ENCODE assay signal across 17 mouse cellular contexts in genomic region chr16:93141967-93142366, GRCm38 (mm10).
DNase-seq lines count a peak whose midpoint lies in the region; ATAC-seq and TF ChIP-seq lines count a peak whose summit lies in the region.
"Had no signal": no experiment of that assay in that cellular context is flagged by ENCODE, and none has a peak within 500 bp of the region (broad histone marks: within the 10 kb centered on the region; RNA-seq: fewer than 3 reads in every experiment).

No protein-coding gene starts in this region.

- 42% methylated on average over 6 of the region's 6 CpGs for WGBS in forebrain, postnatal 0 days
- 52% methylated on average over 6 of the region's 6 CpGs for WGBS in forebrain, embryonic 15.5 days
- WGBS in midbrain, embryonic 14.5 days, result 73% methylated on average over 6 of the region's 6 CpGs
- WGBS in midbrain, embryonic 10.5 days, result 81% methylated on average over 6 of the region's 6 CpGs

- no peak overlapping the region for H3K4me3 ChIP-seq in forebrain, postnatal 0 days (ENCODE audit: low read depth, low read length)
- H3K4me3 ChIP-seq in forebrain, embryonic 15.5 days, result no peak overlapping the region
- H3K4me3 ChIP-seq in midbrain, embryonic 14.5 days (replicated peaks; ENCODE audit: low read depth, low read length), result no peak overlapping the region
- no peak overlapping the region for H3K4me3 ChIP-seq in midbrain, embryonic 10.5 days
- H3K4me3 ChIP-seq: heart, embryonic 10.5 days; hindbrain, embryonic 13.5 days; layer of hippocampus, adult 2 months had no signal

- peak; percentile 51 for DNase-seq in forebrain, postnatal 0 days
- DNase-seq in midbrain, embryonic 14.5 days, result peak; percentile 15
- DNase-seq in midbrain, embryonic 10.5 days (ENCODE audit: low spot score), result no peak
- peak; percentile 11 to 42 for DNase-seq in left cerebral cortex, postnatal 10 days (ENCODE audit: extremely low spot score in 1 of 2, low spot score in 2 of 2)
- DNase-seq in telencephalon, adult 2 months (ENCODE audit: low read depth, low spot score), result peak; percentile 27
- no peak for DNase-seq in retina, embryonic 14.5 days (ENCODE audit: low spot score)
- no peak for DNase-seq in cerebellum, adult 9-10 months
- DNase-seq: B cell, adult 2 months; embryo, embryonic 11 days; kidney, adult 2 months; retina, postnatal 1 day; thymus, postnatal 4 days had no signal

- H3K4me1 ChIP-seq in forebrain, postnatal 0 days (ENCODE audit: insufficient read depth), result peaks cover 9% of the 10 kb centered on the region; the same call in 1 of the 2 replicates
- 0 out of 2 replicates have a peak, but pooled peaks cover 11% of the 10 kb centered on the region for H3K4me1 ChIP-seq in forebrain, embryonic 15.5 days
- H3K4me1 ChIP-seq in midbrain, embryonic 14.5 days (ENCODE audit: control insufficient read depth, insufficient read depth, low read length), result no peaks in the 10 kb centered on the region
- no peaks in the 10 kb centered on the region for H3K4me1 ChIP-seq in midbrain, embryonic 10.5 days
- H3K4me1 ChIP-seq: heart, embryonic 10.5 days had no signal

- no peaks in the 10 kb centered on the region for H3K27me3 ChIP-seq in forebrain, postnatal 0 days (ENCODE audit: insufficient read depth, low read length)
- no peaks in the 10 kb centered on the region for H3K27me3 ChIP-seq in forebrain, embryonic 15.5 days
- no peaks in the 10 kb centered on the region for H3K27me3 ChIP-seq in midbrain, embryonic 14.5 days (ENCODE audit: control insufficient read depth, insufficient read depth, low read length)
- 0 out of 2 replicates have a peak, but pooled peaks cover 3% of the 10 kb centered on the region for H3K27me3 ChIP-seq in midbrain, embryonic 10.5 days (ENCODE audit: low read depth, poor library complexity, severe bottlenecking)
- H3K27me3 ChIP-seq: hindbrain, embryonic 13.5 days had no signal

- H3K9ac ChIP-seq in forebrain, postnatal 0 days, result no peak overlapping the region
- no peak overlapping the region for H3K9ac ChIP-seq in forebrain, embryonic 15.5 days (replicated peaks)
- H3K9ac ChIP-seq in midbrain, embryonic 14.5 days (replicated peaks; ENCODE audit: low read length), result no peak overlapping the region
- H3K9ac ChIP-seq: hindbrain, embryonic 13.5 days had no signal

- no peak overlapping the region for H3K4me2 ChIP-seq in forebrain, postnatal 0 days (ENCODE audit: low read depth)
- no peak overlapping the region for H3K4me2 ChIP-seq in forebrain, embryonic 15.5 days (replicated peaks)
- no peak overlapping the region for H3K4me2 ChIP-seq in midbrain, embryonic 14.5 days (ENCODE audit: low read length)
- H3K4me2 ChIP-seq: hindbrain, embryonic 13.5 days had no signal

- intact Hi-C loops in left cerebral cortex, postnatal 10 days (cut with DNase I), result no loop called here

- H3K36me3 ChIP-seq in forebrain, postnatal 0 days (ENCODE audit: insufficient read depth), result no peaks in the 10 kb centered on the region
- no peaks in the 10 kb centered on the region for H3K36me3 ChIP-seq in forebrain, embryonic 15.5 days
- H3K36me3 ChIP-seq in midbrain, embryonic 14.5 days (ENCODE audit: control insufficient read depth, insufficient read depth, low read length), result no peaks in the 10 kb centered on the region
- no peaks in the 10 kb centered on the region for H3K36me3 ChIP-seq in midbrain, embryonic 10.5 days
- H3K36me3 ChIP-seq: G1E; heart, embryonic 10.5 days; hindbrain, embryonic 13.5 days had no signal

- H3K9me3 ChIP-seq in forebrain, postnatal 0 days (ENCODE audit: low read length), result no peaks in the 10 kb centered on the region
- no peaks in the 10 kb centered on the region for H3K9me3 ChIP-seq in forebrain, embryonic 15.5 days
- H3K9me3 ChIP-seq in midbrain, embryonic 14.5 days (ENCODE audit: control insufficient read depth, low read length), result no peaks in the 10 kb centered on the region
- no peaks in the 10 kb centered on the region for H3K9me3 ChIP-seq in midbrain, embryonic 10.5 days (replicated peaks)
- H3K9me3 ChIP-seq: heart, embryonic 10.5 days; hindbrain, embryonic 13.5 days had no signal

- TF ChIP-seq CTCF in forebrain, postnatal 0 days (IDR thresholded peaks at IDR 0.05; ENCODE audit: low read depth), result no peak

- no peak overlapping the region for H3K27ac ChIP-seq in forebrain, postnatal 0 days (ENCODE audit: low read depth, low read length)
- no peak overlapping the region for H3K27ac ChIP-seq in forebrain, embryonic 15.5 days (replicated peaks)
- H3K27ac ChIP-seq in midbrain, embryonic 14.5 days (replicated peaks; ENCODE audit: low read depth, low read length), result no peak overlapping the region
- H3K27ac ChIP-seq in midbrain, embryonic 10.5 days (replicated peaks), result no peak overlapping the region
- H3K27ac ChIP-seq: heart, embryonic 10.5 days; hindbrain, embryonic 13.5 days; layer of hippocampus, adult 2 months had no signal

- ATAC-seq in forebrain, postnatal 0 days, result peak; percentile 51
- no peak for ATAC-seq in forebrain, embryonic 15.5 days (replicated peaks)
- no peak for ATAC-seq in midbrain, embryonic 14.5 days (ENCODE audit: low FRiP score, low TSS enrichment)

Comparison
In these comparisons a context has a peak if more than half of its experiments do, and no peak if none do; other contexts are left out.
1. DNase-seq: peak in forebrain, postnatal 0 days (single experiment), midbrain, embryonic 14.5 days (single experiment), left cerebral cortex, postnatal 10 days (2 of 2) and telencephalon, adult 2 months (single experiment); none in midbrain, embryonic 10.5 days (single experiment), retina, embryonic 14.5 days (single experiment) and cerebellum, adult 9-10 months (single experiment).